Mouse (Mus musculus) brain, embryonic 14.5 days (tissue): ENCODE results near the gene Xirp1.

ENCODE experiments used
- CTCF ChIP-seq: fragments of 200-500 bp; IDR thresholded peaks from 2 replicates; pipeline ENCODE4 v1.5.1; 2012; ENCODE audit warnings: inconsistent platforms, mild to moderate bottlenecking, moderate library complexity, borderline replicate concordance; ENCODE audit not compliant: insufficient read depth, insufficient read length; ENCODE audit errors: extremely low read depth
- POLR2A ChIP-seq: fragments of 200-500 bp; IDR thresholded peaks from 2 replicates; pipeline ENCODE4 v1.6.1; 2012; ENCODE audit warnings: mild to moderate bottlenecking, inconsistent platforms, borderline replicate concordance; ENCODE audit not compliant: poor library complexity, insufficient read depth, insufficient read length, severe bottlenecking; ENCODE audit errors: extremely low read depth

DNA sequence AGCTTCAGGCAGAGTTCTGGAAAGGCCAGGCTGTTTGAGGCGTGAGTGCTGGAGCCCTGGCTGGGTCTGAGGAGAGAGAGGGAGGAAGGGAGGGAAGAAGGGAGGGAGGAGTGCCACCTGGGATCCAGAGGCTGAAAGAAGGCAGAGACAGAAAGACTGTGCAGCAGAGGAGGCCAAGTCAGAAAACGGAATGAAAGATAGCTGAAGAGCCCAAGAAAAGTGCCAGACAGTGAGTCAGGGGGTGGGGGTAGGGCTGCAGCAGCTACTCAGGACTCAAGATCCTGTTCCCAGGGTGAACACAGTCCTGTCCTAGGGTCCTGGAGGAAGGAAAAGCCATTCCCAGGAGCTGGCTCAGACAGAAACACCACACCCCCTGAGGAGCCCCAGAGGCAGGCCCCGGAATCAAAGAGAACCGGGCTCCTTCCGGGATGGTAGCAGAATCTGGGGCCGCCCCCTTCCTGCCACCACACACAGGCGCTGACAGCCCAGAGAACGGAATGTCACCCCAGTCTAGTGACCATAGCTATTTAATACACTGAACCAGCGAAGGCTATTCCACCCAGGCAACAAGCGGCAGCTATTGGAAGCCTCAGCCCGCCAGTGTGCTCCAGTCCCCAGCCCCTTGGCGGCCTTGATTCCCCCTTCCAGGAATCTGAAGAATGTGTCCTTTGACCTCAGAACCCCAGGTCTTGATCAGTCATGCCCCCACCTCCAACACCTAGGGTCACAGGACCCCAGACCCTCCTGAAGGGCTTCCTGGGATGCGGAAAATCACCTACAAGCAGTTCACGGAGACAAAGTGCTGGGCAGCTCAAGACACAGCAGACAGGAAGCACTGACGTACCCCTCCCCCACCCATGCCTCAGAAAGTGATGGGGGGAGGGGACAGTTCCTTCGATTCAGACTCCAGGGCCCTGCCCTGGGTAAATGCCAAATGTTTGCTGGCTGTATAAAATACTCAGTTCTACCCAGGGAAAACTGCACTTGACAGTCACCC is 41.9 kb downstream of the Xirp1 start:
- TF ChIP-seq CTCF (no peak), POLR2A (no peak)
